Mouse (Mus musculus): ENCODE measurements around the gene Galnt5.

GRCm38 (mm10) chr2:58026740-58027139 lies 29.1 kb downstream of the Galnt5 start:
- TF ChIP-seq CTCF (IDR thresholded peaks at IDR 0.05; ENCODE audit: low read depth) = no peak
- no peak for TF ChIP-seq EP300 (IDR thresholded peaks at IDR 0.05; ENCODE audit: low read depth)

All from liver, postnatal 0 days (tissue).